Mouse (Mus musculus): ENCODE data around the gene Bid.

GRCm38 (mm10) chr6:120945510-120945909 is 28.9 kb upstream of the Bid start:
- no peak for TF ChIP-seq CTCF (IDR thresholded peaks at IDR 0.05)
- no peak for TF ChIP-seq EP300 (IDR thresholded peaks at IDR 0.05)
